Mouse (Mus musculus): ENCODE data around the gene Srgn.

- TF ChIP-seq CTCF (IDR thresholded peaks at IDR 0.05; ENCODE audit: low read depth) (peak; percentile 75), EP300 (IDR thresholded peaks at IDR 0.05; ENCODE audit: low read depth) (no peak)
These were observed 39.0 kb downstream of the Srgn start for GRCm38 (mm10) chr10:62488266-62488665.

All from liver, embryonic 14.5 days (tissue).